Mouse (Mus musculus) embryonic fibroblast, embryonic 13.5 days (primary cell): ENCODE measurements around the gene Otulin.

Source experiments
- CTCF ChIP-seq: IDR thresholded peaks from 2 replicates; pipeline ENCODE4 v1.5.1; 2011; ENCODE audit warnings: mild to moderate bottlenecking, control low read depth, low read length, moderate library complexity, borderline replicate concordance; ENCODE audit not compliant: insufficient read depth
- POLR2A ChIP-seq: IDR thresholded peaks from 2 replicates; pipeline ENCODE4 v1.6.1; 2011; ENCODE audit warnings: low read depth, mild to moderate bottlenecking, control low read depth, low read length, moderate library complexity

DNA sequence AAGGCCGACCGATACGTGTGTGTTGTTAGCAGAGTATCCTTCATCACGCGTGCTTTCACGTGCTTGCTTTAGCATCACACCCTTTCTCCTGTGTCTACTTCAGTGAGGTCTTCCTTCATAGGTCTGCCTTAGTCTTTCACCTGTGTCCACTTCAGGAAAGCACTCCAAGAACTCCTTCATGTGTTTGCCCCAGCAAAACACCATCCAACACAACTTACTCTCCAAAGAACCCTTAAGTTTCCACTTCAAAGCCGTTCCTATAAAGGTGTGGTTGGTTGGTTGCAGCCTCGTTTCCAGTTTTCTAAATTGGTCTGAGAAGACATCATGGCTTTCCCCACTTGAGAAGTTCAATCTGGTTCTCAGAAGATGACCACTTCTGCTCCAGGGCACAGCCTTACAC is 16.2 kb upstream of the Otulin start:
- TF ChIP-seq CTCF (no peak), POLR2A (no peak)
